Mouse (Mus musculus): ENCODE results near the gene Fgfr2. TPM values are rescaled to one million over a fixed set of nuclear protein-coding genes. Genes with fewer than 3 reads are reported as not detected.

The Fgfr2 gene
- polyA plus RNA-seq, 1 experiment from 2014 or later = 110 TPM

DNA sequence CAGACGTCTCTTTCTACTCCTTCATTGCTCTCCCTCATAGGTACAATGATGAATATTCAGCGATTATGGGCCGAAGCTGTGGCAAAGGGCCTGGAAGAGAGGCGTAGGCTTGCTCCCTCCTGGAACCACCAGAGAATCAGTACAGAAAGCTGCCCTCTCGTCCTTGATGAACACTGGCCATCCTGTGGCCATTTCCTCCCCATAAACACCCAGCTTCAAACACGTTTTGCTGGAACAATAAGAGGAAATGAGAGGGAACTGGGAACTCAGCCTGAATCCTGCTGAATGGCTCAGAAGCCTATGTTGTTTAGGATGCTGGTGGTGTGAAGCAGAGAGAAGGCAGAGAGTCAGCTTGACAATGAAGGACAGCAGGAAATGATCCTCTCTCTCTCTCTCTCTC lies 784.8 kb downstream of the Fgfr2 start:
- Histone ChIP-seq H3K4me2 (replicated peaks; ENCODE audit: low read depth, low read length) (no peak overlapping the region), H3K27me3 (replicated peaks; ENCODE audit: insufficient read depth, low read length) (no peaks in the 10 kb centered on the region), H3K4me3 (ENCODE audit: low read depth, low read length) (no peak overlapping the region), H3K9me3 (ENCODE audit: low read length) (no peaks in the 10 kb centered on the region), H3K4me1 (ENCODE audit: insufficient read depth, low read depth, low read length) (peaks cover 22% of the 10 kb centered on the region), H3K36me3 (ENCODE audit: insufficient read depth, low read length) (no peaks in the 10 kb centered on the region), H3K9ac (replicated peaks; ENCODE audit: low read depth) (no peak overlapping the region), H3K27ac (ENCODE audit: low read length) (peak overlapping the region; percentile 81)
- DNase-seq (ENCODE audit: low spot score) (peak; percentile 74), ATAC-seq (peak; percentile 67)
- TF ChIP-seq CTCF (IDR thresholded peaks at IDR 0.05) (peak; percentile 22), EP300 (IDR thresholded peaks at IDR 0.05) (peak; percentile 93)
- WGBS = 52% methylated on average over 6 of the region's 6 CpGs

DNA sequence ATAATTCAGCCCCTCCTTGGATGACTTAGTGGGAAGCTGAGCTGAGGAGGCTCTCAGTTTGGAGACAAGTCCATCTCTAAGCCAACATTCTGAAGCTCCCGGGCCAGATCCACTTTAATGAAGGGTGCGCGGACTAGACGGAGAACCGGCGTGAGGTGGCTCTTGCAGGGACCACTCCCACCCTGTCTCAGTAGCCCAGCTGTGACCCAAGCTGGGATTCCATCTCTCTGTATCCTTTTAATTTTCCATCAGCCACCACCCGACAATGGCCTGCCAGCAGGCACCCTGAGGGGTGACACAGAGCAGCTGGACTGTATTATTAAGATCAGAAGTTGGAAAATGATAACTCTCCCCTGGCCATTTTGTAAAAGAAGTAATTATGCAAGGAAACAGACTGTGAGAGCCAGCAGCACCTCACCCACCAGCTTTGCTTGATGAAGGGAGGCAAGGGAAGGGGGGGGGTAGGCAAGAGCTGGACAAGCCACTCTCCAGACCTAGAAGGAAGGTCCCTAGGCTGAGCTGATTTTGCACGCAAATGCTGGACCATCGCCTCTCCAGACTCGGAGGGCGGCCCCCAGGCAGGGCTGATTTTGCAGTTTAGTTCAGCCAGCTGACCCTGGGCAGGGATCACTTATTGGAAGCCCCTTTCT lies 785.8 kb downstream of the Fgfr2 start:
- Histone ChIP-seq H3K4me2 (replicated peaks; ENCODE audit: low read depth, low read length) (no peak overlapping the region), H3K36me3 (ENCODE audit: insufficient read depth, low read length) (no peaks in the 10 kb centered on the region), H3K9ac (replicated peaks; ENCODE audit: low read depth) (no peak overlapping the region), H3K9me3 (ENCODE audit: low read length) (no peaks in the 10 kb centered on the region), H3K27me3 (replicated peaks; ENCODE audit: insufficient read depth, low read length) (no peaks in the 10 kb centered on the region), H3K4me3 (ENCODE audit: low read depth, low read length) (no peak overlapping the region), H3K4me1 (ENCODE audit: insufficient read depth, low read depth, low read length) (peaks cover 22% of the 10 kb centered on the region), H3K27ac (ENCODE audit: low read length) (peak overlapping the region; percentile 67)
- ATAC-seq (no peak), DNase-seq (ENCODE audit: low spot score) (peak; percentile 29)
- no peak for TF ChIP-seq EP300 (IDR thresholded peaks at IDR 0.05)
- no peak for TF ChIP-seq CTCF (IDR thresholded peaks at IDR 0.05)
- 46% methylated on average over 11 of the region's 11 CpGs for WGBS

DNA sequence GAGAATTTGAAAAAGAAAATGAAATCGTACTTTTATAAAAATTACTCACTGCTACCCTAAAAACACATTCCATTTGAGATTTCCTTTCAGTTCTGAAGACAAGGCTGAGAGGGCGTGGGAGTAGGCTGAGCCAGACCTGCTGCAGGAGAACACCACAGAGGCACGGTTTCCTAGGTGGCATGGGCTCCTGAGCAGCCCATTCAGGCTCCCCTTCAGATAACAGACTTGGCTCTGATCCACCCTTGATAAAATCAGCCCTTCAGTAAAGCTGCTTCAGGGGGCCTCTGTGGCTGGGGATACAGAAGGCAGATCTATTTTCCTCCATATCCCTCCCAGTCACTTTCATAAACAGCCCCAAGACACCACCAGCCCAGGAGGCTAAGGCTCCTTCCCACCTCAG lies 786.4 kb downstream of the Fgfr2 start:
- Histone ChIP-seq H3K4me1 (ENCODE audit: insufficient read depth, low read depth, low read length) (peaks cover 22% of the 10 kb centered on the region), H3K4me3 (ENCODE audit: low read depth, low read length) (no peak overlapping the region), H3K27ac (ENCODE audit: low read length) (peak overlapping the region; percentile 33; the same call in 1 of the 2 replicates), H3K27me3 (replicated peaks; ENCODE audit: insufficient read depth, low read length) (no peaks in the 10 kb centered on the region), H3K9me3 (ENCODE audit: low read length) (no peaks in the 10 kb centered on the region), H3K9ac (replicated peaks; ENCODE audit: low read depth) (no peak overlapping the region), H3K36me3 (ENCODE audit: insufficient read depth, low read length) (no peaks in the 10 kb centered on the region), H3K4me2 (replicated peaks; ENCODE audit: low read depth, low read length) (no peak overlapping the region)
- no peak for DNase-seq (ENCODE audit: low spot score)
- no peak for ATAC-seq
- TF ChIP-seq CTCF (IDR thresholded peaks at IDR 0.05) (no peak), EP300 (IDR thresholded peaks at IDR 0.05) (no peak)
- 29% methylated on average over 3 of the region's 3 CpGs for WGBS

- no peaks in the 10 kb centered on the region for H3K9me3 ChIP-seq (ENCODE audit: low read length)
- ATAC-seq = no peak
Observed at GRCm38 (mm10) chr7:132335367-132335766, 787.8 kb downstream of the Fgfr2 start.

GRCm38 (mm10) chr7:132333078-132333477 lies 790.1 kb downstream of the Fgfr2 start:
- Histone ChIP-seq H3K9ac (replicated peaks; ENCODE audit: low read depth) (no peak overlapping the region), H3K4me3 (ENCODE audit: low read depth, low read length) (no peak overlapping the region), H3K36me3 (ENCODE audit: insufficient read depth, low read length) (no peaks in the 10 kb centered on the region), H3K9me3 (ENCODE audit: low read length) (no peaks in the 10 kb centered on the region), H3K27ac (ENCODE audit: low read length) (no peak overlapping the region), H3K4me1 (ENCODE audit: insufficient read depth, low read depth, low read length) (peaks cover 16% of the 10 kb centered on the region), H3K27me3 (replicated peaks; ENCODE audit: insufficient read depth, low read length) (no peaks in the 10 kb centered on the region), H3K4me2 (replicated peaks; ENCODE audit: low read depth, low read length) (no peak overlapping the region)
- ATAC-seq (no peak), DNase-seq (ENCODE audit: low spot score) (no peak)
- WGBS = 72% methylated on average over 1 of the region's 1 CpGs
- TF ChIP-seq EP300 (IDR thresholded peaks at IDR 0.05) (no peak), CTCF (IDR thresholded peaks at IDR 0.05) (no peak)

More at GRCm38 (mm10) chr7:132335367-132335766, 787.8 kb downstream of the Fgfr2 start:
- 81% methylated on average over 4 of the region's 4 CpGs for WGBS
- Histone ChIP-seq H3K27ac (ENCODE audit: low read length) (no peak overlapping the region), H3K4me3 (ENCODE audit: low read depth, low read length) (no peak overlapping the region), H3K4me1 (ENCODE audit: insufficient read depth, low read depth, low read length) (peaks cover 22% of the 10 kb centered on the region), H3K4me2 (replicated peaks; ENCODE audit: low read depth, low read length) (no peak overlapping the region), H3K36me3 (ENCODE audit: insufficient read depth, low read length) (no peaks in the 10 kb centered on the region), H3K9ac (replicated peaks; ENCODE audit: low read depth) (no peak overlapping the region), H3K27me3 (replicated peaks; ENCODE audit: insufficient read depth, low read length) (no peaks in the 10 kb centered on the region)
- no peak for TF ChIP-seq CTCF (IDR thresholded peaks at IDR 0.05)
- TF ChIP-seq EP300 (IDR thresholded peaks at IDR 0.05) = no peak
- no peak for DNase-seq (ENCODE audit: low spot score)

DNA sequence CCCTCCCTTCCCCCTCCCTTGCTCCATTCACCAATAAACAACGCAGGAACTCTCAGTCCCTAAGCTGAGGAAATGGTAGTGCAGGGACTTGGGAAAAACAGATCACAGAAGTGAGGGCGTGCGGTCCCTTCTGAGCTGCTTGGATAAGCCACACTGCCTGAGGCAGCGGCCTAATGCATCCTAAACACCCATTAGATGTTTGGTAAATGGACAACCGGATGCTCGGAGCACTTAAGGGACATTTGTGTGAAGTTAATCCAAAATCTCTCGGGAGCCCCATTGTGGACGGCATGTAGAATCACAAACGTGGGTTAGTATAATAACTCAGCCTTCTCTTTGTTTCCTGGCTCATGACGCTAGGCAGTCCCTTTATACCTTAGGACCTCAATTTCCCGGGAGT lies 791.0 kb downstream of the Fgfr2 start:
- no peak overlapping the region for H3K27ac ChIP-seq (ENCODE audit: low read length)
- peak; percentile 54 for DNase-seq (ENCODE audit: low spot score)
- peak; percentile 68 for ATAC-seq
- no peaks in the 10 kb centered on the region for H3K27me3 ChIP-seq (replicated peaks; ENCODE audit: insufficient read depth, low read length)
- TF ChIP-seq CTCF (IDR thresholded peaks at IDR 0.05) (peak; percentile 36), EP300 (IDR thresholded peaks at IDR 0.05) (no peak)
- H3K4me1 ChIP-seq (ENCODE audit: insufficient read depth, low read depth, low read length) = peaks cover 6% of the 10 kb centered on the region
- no peak overlapping the region for H3K4me2 ChIP-seq (replicated peaks; ENCODE audit: low read depth, low read length)
- H3K4me3 ChIP-seq (ENCODE audit: low read depth, low read length) = no peak overlapping the region
- WGBS = 38% methylated on average over 11 of the region's 11 CpGs
- no peak overlapping the region for H3K9ac ChIP-seq (replicated peaks; ENCODE audit: low read depth)
- H3K36me3 ChIP-seq (ENCODE audit: insufficient read depth, low read length) = no peaks in the 10 kb centered on the region
- H3K9me3 ChIP-seq (ENCODE audit: low read length) = no peaks in the 10 kb centered on the region
